Mouse (Mus musculus): ENCODE data around the gene H2afv.

DNA sequence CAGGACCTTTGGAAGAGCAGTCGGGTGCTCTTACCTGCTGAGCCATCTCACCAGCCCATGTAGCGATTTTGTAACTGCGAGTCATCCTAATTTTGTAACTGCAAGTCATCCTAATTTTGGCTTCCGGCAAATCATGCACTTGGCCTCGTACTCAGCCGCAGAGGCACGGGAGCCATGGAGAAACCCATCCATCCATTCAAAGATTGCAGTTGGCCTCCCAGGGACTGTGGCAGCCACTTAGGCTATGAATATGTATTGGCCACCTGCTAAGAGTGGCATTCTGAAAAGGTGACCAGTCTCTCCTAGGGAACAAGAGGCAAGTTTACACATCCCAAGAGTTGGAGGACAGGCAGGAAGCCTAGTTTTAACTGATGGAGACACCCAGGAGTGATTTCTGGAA is 45.0 kb upstream of the H2afv start:
- TF ChIP-seq MAFK (IDR thresholded peaks at IDR 0.05; ENCODE audit: insufficient read depth, low read depth, low read length): no peak
- TF ChIP-seq CHD2 (IDR thresholded peaks at IDR 0.05; ENCODE audit: low read depth, low read length): no peak
- no peak for TF ChIP-seq ZC3H11A (IDR thresholded peaks at IDR 0.05; ENCODE audit: borderline replicate concordance, low read depth, low read length)
- no peak for TF ChIP-seq ZNF384 (IDR thresholded peaks at IDR 0.05; ENCODE audit: low read depth, low read length)
- no peak for TF ChIP-seq HCFC1 (IDR thresholded peaks at IDR 0.05; ENCODE audit: borderline replicate concordance, insufficient read depth, low read length)
